12 mouse cellular contexts compared by ENCODE assay signal in the genomic region with DNA sequence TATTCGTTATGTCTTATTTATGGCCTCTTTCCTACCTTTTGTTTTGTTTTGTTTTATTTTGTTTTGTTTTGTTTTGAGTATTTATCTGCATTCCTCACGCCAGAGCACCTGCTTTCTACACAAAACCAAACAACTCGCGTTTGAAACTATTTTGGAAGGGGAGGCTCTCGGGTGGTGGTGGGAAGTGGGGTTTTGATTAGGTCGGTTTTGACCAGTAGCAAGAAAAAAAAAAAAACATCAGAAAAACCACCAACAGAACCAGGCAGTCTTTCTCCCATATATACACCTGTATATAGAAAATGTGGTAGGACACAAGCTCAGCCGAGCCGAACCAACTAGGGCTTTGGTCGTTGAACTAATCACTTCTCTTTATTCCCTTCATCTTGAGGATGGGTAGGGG. TPM values are rescaled to one million over a fixed set of nuclear protein-coding genes. Genes with fewer than 3 reads are reported as not detected.
A peak's percentile ranks its signal among the peaks of the same experiment; 100 is the strongest.
DNase-seq lines count a peak whose midpoint lies in the region; ATAC-seq and TF ChIP-seq lines count a peak whose summit lies in the region.
"Had no signal": no experiment of that assay in that cellular context is flagged by ENCODE, and none has a peak within 500 bp of the region (broad histone marks: within the 10 kb centered on the region; RNA-seq: fewer than 3 reads in every experiment).

No protein-coding gene starts in this region.

- TF ChIP-seq CTCF in gastrocnemius, adult 2 months (IDR thresholded peaks at IDR 0.05) = no peak
- TF ChIP-seq CTCF in lung, postnatal 0 days (IDR thresholded peaks at IDR 0.05) = no peak
- TF ChIP-seq CTCF in small intestine, adult 2 months (IDR thresholded peaks at IDR 0.05; ENCODE audit: extremely low read depth, insufficient read length, insufficient replicate concordance, low read depth, low read length) = no peak

- no peak for TF ChIP-seq EP300 in lung, postnatal 0 days (IDR thresholded peaks at IDR 0.05)

- peaks cover 7% of the 10 kb centered on the region for H3K4me1 ChIP-seq in lung, postnatal 0 days (ENCODE audit: insufficient read depth, low read depth, low read length)
- peaks cover 17% of the 10 kb centered on the region for H3K4me1 ChIP-seq in small intestine, adult 2 months (ENCODE audit: control insufficient read depth, insufficient read depth, insufficient read length, low read length)

- DNase-seq in gastrocnemius, adult 2 months = no peak
- no peak for DNase-seq in gastrocnemius, postnatal 36 days
- DNase-seq in lung, postnatal 0 days (ENCODE audit: low spot score) = no peak
- DNase-seq in lung, postnatal 14 days = no peak
- peak; percentile 60 for DNase-seq in induced T-regulatory cell, adult 2 months (ENCODE audit: low read depth)
- DNase-seq in retina, postnatal 1 day = no peak
- DNase-seq in thymus, postnatal 0 days (ENCODE audit: low spot score) = no peak
- DNase-seq: kidney, postnatal 14 days; right cerebral cortex, adult 18-20 months had no signal

- H3K27ac ChIP-seq in gastrocnemius, adult 2 months = no peak overlapping the region
- no peak overlapping the region for H3K27ac ChIP-seq in lung, postnatal 0 days (ENCODE audit: low read length)
- H3K27ac ChIP-seq in small intestine, adult 2 months (ENCODE audit: insufficient read depth, low read depth, low read length) = no peak overlapping the region

- intact Hi-C loops in gastrocnemius, adult 2 months (cut with DNase I) = loop anchor here (10.0 kb wide), 2 partner anchors 141 to 191 kb away; a partner anchor contains a TSS
- intact Hi-C loops in gastrocnemius, postnatal 36 days (cut with DNase I) = loop anchor here (5.0 kb wide), 1 partner anchor 144 kb away; a partner anchor contains a TSS

- no peak overlapping the region for H3K9ac ChIP-seq in lung, postnatal 0 days (replicated peaks; ENCODE audit: low read depth)

- no peak for TF ChIP-seq POLR2A in small intestine, adult 2 months (IDR thresholded peaks at IDR 0.05; ENCODE audit: low read depth, low read length)

- H3K4me2 ChIP-seq in lung, postnatal 0 days (replicated peaks; ENCODE audit: low read depth, low read length) = peak overlapping the region; percentile 37; the same call in 1 of the 2 replicates

- peaks cover 72% of the 10 kb centered on the region for H3K27me3 ChIP-seq in lung, postnatal 0 days (replicated peaks; ENCODE audit: insufficient read depth, low read length)
- H3K27me3 ChIP-seq in small intestine, adult 2 months (ENCODE audit: control insufficient read depth, insufficient read depth, low read length) = peaks cover 71% of the 10 kb centered on the region

- H3K9me3 ChIP-seq in lung, postnatal 0 days (ENCODE audit: low read length) = no peaks in the 10 kb centered on the region

- no peak for ATAC-seq in lung, postnatal 0 days

- 2% methylated on average over 9 of the region's 9 CpGs for WGBS in lung, postnatal 0 days
- WGBS in small intestine, adult 2 months = 5% methylated on average over 9 of the region's 9 CpGs

- H3K4me3 ChIP-seq in gastrocnemius, adult 2 months = peak overlapping the region; percentile 67
- no peak overlapping the region for H3K4me3 ChIP-seq in lung, postnatal 0 days (ENCODE audit: low read depth, low read length)
- H3K4me3 ChIP-seq in small intestine, adult 2 months (ENCODE audit: low read depth, low read length) = peak overlapping the region; percentile 44; the same call in 1 of the 2 replicates

- no peaks in the 10 kb centered on the region for H3K36me3 ChIP-seq in lung, postnatal 0 days (ENCODE audit: insufficient read depth, low read length)
- H3K36me3 ChIP-seq in small intestine, adult 2 months (ENCODE audit: control insufficient read depth, insufficient read depth, low read length) = no peaks in the 10 kb centered on the region

RNA-seq across cellular contexts. Expression of a gene that starts 3.9 kb away (rescaled TPM):
- 10 to 100 TPM; 28.9 to 31.2 TPM for total RNA-seq in gastrocnemius, adult 2 months (2021)
- total RNA-seq in gastrocnemius, postnatal 36 days (2021) = 10 to 100 TPM; 26.9 to 30.5 TPM
- polyA plus RNA-seq in lung, postnatal 0 days (2015; fragmentation: Nextera tagmentation; extraction: Ambion mirVana) = 92.6 and 101 TPM in 2 replicates
- polyA plus RNA-seq in small intestine, adult 2 months (2012; rRNA removed) = 16.5 and 30.5 TPM in 2 replicates
- polyA plus RNA-seq in thymus, postnatal 0 days (2015; fragmentation: Nextera tagmentation; extraction: Ambion mirVana) = 273 and 284 TPM in 2 replicates

RNA-seq across cellular contexts. Expression of a gene that starts 7.5 kb away (rescaled TPM):
- total RNA-seq in gastrocnemius, adult 2 months (2021) = not detected
- total RNA-seq in gastrocnemius, postnatal 36 days (2021) = not detected
- not detected in 2 replicates for polyA plus RNA-seq in lung, postnatal 0 days (2015; fragmentation: Nextera tagmentation; extraction: Ambion mirVana)
- 0.52 and 1.2 TPM in 2 replicates for polyA plus RNA-seq in small intestine, adult 2 months (2012; rRNA removed)
- 0.08 TPM in 1 of 2 replicates, not detected in the other for polyA plus RNA-seq in thymus, postnatal 0 days (2015; fragmentation: Nextera tagmentation; extraction: Ambion mirVana)
- total RNA-seq: granulocyte monocyte progenitor cell, adult 5-6 weeks had no signal
- polyA plus RNA-seq: lung, adult 2 months had no signal

RNA-seq across cellular contexts. Expression of a gene that starts 13.4 kb away (rescaled TPM):
- total RNA-seq in gastrocnemius, adult 2 months (2021) = not detected
- total RNA-seq in gastrocnemius, postnatal 36 days (2021) = not detected
- not detected in 2 replicates for polyA plus RNA-seq in lung, postnatal 0 days (2015; fragmentation: Nextera tagmentation; extraction: Ambion mirVana)
- polyA plus RNA-seq in small intestine, adult 2 months (2012; rRNA removed) = 2.4 and 4.6 TPM in 2 replicates
- polyA plus RNA-seq in thymus, postnatal 0 days (2015; fragmentation: Nextera tagmentation; extraction: Ambion mirVana) = not detected in 2 replicates
- total RNA-seq: granulocyte monocyte progenitor cell, adult 5-6 weeks had no signal
- polyA plus RNA-seq: lung, adult 2 months had no signal
